12 mouse cellular contexts compared by ENCODE assay signal in genomic region chr15:86574311-86574710, GRCm38 (mm10).
"Had no signal": no experiment of that assay in that cellular context is flagged by ENCODE, and none has a peak within 500 bp of the region (broad histone marks: within the 10 kb centered on the region; RNA-seq: fewer than 3 reads in every experiment).

No protein-coding gene starts in this region.

- H3K9me3 ChIP-seq: limb, embryonic 13.5 days; stomach, embryonic 15.5 days had no signal

- H3K4me2 ChIP-seq: limb, embryonic 13.5 days; stomach, embryonic 15.5 days had no signal

- H3K4me1 ChIP-seq: limb, embryonic 13.5 days; stomach, embryonic 15.5 days had no signal

- H3K9ac ChIP-seq: limb, embryonic 13.5 days; liver, embryonic 14.5 days; stomach, embryonic 15.5 days had no signal

- DNase-seq: kidney, adult 9 months; kidney, postnatal 36 days; left cerebral cortex, postnatal 4 days; lung, adult 18-20 months; right cerebral cortex, postnatal 14 days; thymus, adult 2 months; thymus, postnatal 36 days had no signal

- H3K36me3 ChIP-seq: limb, embryonic 13.5 days; stomach, embryonic 15.5 days had no signal

- H3K27ac ChIP-seq: kidney, postnatal 0 days; layer of hippocampus, adult 2 months; limb, embryonic 13.5 days; liver, embryonic 14.5 days; stomach, embryonic 15.5 days had no signal

- H3K27me3 ChIP-seq: limb, embryonic 13.5 days; stomach, embryonic 15.5 days had no signal

- H3K4me3 ChIP-seq: layer of hippocampus, adult 2 months; limb, embryonic 13.5 days; stomach, embryonic 15.5 days had no signal
